Mouse (Mus musculus): ENCODE results near the gene Mxra8. TPM values are rescaled to one million over a fixed set of nuclear protein-coding genes. Genes with fewer than 3 reads are reported as not detected.

The Mxra8 gene
- polyA plus RNA-seq, 1 experiment = 484 TPM

DNA sequence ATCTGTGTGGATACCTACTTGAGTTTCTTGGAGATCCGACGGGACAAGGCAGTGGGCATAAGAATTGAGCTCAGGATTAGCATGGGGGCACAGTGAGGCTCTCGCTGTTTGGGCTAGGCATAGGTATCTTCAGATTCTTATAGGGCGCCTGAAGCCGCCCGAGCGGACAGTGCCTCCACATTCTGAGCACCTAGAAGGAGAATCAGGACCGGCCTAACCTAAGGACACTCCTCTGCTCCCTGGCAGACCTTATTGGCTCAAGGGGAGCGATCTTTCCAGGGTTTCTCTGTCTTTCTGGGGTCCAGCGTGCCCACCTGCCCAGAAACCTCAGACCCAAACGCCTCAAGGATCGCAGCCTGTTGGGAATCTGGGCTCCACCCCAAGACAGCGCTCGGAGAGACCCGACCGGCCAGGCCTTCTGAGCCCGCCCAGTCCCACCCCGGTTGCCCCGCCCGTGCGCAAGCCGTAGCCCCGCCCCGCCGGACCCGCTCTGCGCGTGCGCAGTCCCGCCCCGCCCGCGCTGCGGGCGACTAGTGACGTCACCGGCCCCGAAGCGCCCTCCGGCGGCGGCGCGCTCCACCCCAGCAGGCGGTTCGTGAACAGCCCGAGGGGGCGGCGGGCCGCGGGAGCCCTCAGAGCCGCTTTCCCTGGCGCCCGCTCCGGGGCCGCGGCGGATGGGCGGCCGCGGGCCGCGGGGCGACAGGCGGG is 7.5 kb downstream of the Mxra8 start, which contains the start of gene Dvl1:
Dvl1 (plus strand) TSS at position 532 of the 708 bp plus-strand sequence.
- peak within 1 kb of the TSS; percentile 69 for H3K4me3 ChIP-seq (ENCODE audit: insufficient read depth, low read length)
- H3K4me1 ChIP-seq (ENCODE audit: control insufficient read depth, insufficient read depth, low read length) = peaks cover 6% of the 10 kb centered on the region; the same call in 1 of the 2 replicates
- 0 out of 2 replicates have a peak, but pooled peaks have one; percentile 21 for TF ChIP-seq CTCF (IDR thresholded peaks at IDR 0.05; ENCODE audit: borderline replicate concordance, insufficient read depth, low read length)
- TF ChIP-seq POLR2A (IDR thresholded peaks at IDR 0.05; ENCODE audit: low read depth, low read length) = peak; percentile 62
- H3K27ac ChIP-seq (ENCODE audit: insufficient read depth, low read length) = peak within 1 kb of the TSS; percentile 70

DNA sequence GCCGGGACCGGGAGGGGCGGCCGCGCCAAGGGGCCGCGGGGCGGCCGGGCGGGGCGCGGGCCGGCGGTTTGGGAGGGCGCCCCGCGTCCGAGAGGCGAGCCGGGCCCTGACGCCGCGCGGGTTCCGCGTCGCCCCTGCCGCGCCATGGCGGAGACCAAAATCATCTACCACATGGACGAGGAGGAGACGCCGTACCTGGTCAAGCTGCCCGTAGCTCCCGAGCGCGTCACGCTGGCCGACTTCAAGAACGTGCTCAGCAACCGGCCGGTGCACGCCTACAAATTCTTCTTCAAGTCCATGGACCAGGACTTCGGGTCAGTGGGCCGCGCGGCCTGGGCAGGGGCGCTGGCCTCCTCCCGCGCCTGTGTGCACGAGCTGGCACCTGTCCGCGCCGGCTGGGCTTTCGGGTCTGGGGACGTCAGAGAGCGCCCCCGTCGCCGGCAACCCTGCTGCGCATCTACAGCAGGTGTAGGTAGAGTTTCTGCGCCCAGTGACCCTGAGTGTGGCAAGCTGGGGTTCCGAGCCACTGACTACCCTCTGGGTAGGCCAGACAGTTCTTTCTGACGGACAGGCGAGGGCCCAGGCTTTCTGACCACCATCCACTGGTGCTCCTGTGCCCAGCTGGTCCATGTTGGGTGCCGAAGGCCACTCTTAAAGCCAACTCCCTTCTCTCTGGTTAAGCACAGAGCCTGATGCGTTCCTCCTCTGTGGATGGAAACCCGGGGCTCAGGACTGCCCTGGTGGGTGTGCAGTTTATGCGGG is 8.3 kb downstream of the Mxra8 start:
- no peak for TF ChIP-seq POLR2A (IDR thresholded peaks at IDR 0.05; ENCODE audit: low read depth, low read length)
- no peak for TF ChIP-seq CTCF (IDR thresholded peaks at IDR 0.05; ENCODE audit: borderline replicate concordance, insufficient read depth, low read length)
- Histone ChIP-seq H3K4me1 (ENCODE audit: control insufficient read depth, insufficient read depth, low read length) (peaks cover 6% of the 10 kb centered on the region; the same call in 1 of the 2 replicates), H3K4me3 (ENCODE audit: insufficient read depth, low read length) (peak overlapping the region; percentile 69), H3K27ac (ENCODE audit: insufficient read depth, low read length) (no peak overlapping the region)

DNA sequence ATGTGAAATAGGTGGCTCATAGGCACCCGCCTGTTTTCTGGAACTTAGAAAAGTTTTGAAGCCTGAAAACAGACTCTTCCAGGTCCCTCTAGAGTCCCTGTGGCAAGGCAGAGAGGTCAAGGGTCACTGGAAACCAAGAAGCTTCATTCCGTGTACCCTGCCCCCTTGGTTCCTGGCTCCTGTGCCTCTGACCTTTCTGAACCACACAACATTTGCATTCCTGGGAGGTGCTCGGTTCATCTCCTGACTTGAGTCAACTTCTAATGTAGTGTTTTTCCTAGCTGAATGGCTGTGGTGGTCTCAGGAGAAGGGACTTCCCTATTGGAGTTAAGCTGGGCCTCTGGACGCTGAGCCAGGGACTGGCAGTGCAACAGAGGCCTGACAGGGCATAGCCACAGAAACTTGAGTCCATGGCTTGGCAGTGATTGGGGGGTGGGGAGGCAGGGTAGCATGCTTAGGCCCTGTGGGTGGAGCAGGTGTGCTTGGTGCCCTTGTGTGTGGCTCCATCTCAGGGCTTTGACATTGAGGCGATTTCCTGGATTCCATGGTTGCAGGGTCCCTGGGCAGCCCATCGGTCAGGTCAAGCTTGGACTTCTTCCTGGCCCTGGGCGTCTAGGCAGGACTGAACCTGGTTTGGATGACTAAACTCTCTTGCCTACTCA is 9.1 kb downstream of the Mxra8 start:
- H3K27ac ChIP-seq (ENCODE audit: insufficient read depth, low read length) = no peak overlapping the region
- peaks cover 6% of the 10 kb centered on the region; the same call in 1 of the 2 replicates for H3K4me1 ChIP-seq (ENCODE audit: control insufficient read depth, insufficient read depth, low read length)

GRCm38 (mm10) chr4:155849391-155849790 is 9.9 kb downstream of the Mxra8 start:
- no peak for TF ChIP-seq CTCF (IDR thresholded peaks at IDR 0.05; ENCODE audit: borderline replicate concordance, insufficient read depth, low read length)
- TF ChIP-seq POLR2A (IDR thresholded peaks at IDR 0.05; ENCODE audit: low read depth, low read length) = no peak
- H3K4me3 ChIP-seq (ENCODE audit: insufficient read depth, low read length) = no peak overlapping the region
- H3K27ac ChIP-seq (ENCODE audit: insufficient read depth, low read length) = no peak overlapping the region
- H3K4me1 ChIP-seq (ENCODE audit: control insufficient read depth, insufficient read depth, low read length) = peaks cover 6% of the 10 kb centered on the region; the same call in 1 of the 2 replicates

More for the DNA sequence above, 9.1 kb downstream of the Mxra8 start:
- TF ChIP-seq POLR2A (IDR thresholded peaks at IDR 0.05; ENCODE audit: low read depth, low read length) (no peak), CTCF (IDR thresholded peaks at IDR 0.05; ENCODE audit: borderline replicate concordance, insufficient read depth, low read length) (no peak)
- peak overlapping the region; percentile 69 for H3K4me3 ChIP-seq (ENCODE audit: insufficient read depth, low read length)

GRCm38 (mm10) chr4:155849792-155850451 is 10.4 kb downstream of the Mxra8 start:
- H3K27ac ChIP-seq (ENCODE audit: insufficient read depth, low read length) = no peak overlapping the region
- peaks cover 6% of the 10 kb centered on the region; the same call in 1 of the 2 replicates for H3K4me1 ChIP-seq (ENCODE audit: control insufficient read depth, insufficient read depth, low read length)
- no peak overlapping the region for H3K4me3 ChIP-seq (ENCODE audit: insufficient read depth, low read length)
- TF ChIP-seq POLR2A (IDR thresholded peaks at IDR 0.05; ENCODE audit: low read depth, low read length) = no peak
- TF ChIP-seq CTCF (IDR thresholded peaks at IDR 0.05; ENCODE audit: borderline replicate concordance, insufficient read depth, low read length) = no peak

DNA sequence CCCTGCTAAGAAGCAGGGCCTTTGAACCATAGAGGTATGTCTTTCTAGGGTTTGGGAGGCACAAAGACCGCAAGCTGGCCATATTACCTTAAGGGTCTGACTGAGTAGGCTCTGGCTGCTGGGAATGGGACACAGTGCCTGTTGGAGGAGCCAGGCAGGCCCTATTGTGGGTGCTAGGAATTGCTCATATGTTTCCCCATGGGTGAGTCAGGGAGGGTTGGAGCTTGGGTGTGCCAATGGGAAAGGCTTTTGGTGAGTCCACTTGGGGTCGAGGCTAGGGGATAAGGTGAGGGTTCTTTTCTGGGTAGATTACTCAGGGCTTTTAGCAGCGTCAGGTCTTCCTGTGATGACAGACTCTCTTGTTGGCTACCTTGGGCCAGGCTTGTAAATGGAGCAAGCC is 11.9 kb downstream of the Mxra8 start:
- TF ChIP-seq CTCF (IDR thresholded peaks at IDR 0.05; ENCODE audit: borderline replicate concordance, insufficient read depth, low read length) (no peak), POLR2A (IDR thresholded peaks at IDR 0.05; ENCODE audit: low read depth, low read length) (no peak)

DNA sequence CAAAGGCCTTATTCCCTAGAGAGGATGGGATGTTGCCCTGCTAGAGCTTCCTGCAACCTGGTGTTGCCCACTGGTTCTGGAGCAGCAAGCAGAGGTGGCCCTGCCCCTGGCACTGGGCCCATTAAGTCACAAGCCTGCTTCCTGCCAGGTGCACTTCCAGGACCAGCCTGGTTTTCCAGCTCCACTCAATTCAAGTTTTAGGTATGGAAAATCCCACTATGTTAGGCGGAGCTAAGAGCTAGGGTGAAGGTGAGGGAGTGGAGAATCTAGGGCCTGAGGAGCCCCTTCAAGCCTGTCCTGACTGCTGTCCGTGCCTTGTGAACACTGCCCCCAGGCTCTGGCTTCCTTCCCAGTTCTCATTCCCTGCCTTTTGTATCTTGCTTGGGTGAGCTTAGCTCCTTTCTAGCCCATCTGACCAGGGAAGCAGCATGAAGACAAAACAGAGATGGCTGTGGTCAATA is 12.5 kb downstream of the Mxra8 start:
- no peak overlapping the region for H3K4me3 ChIP-seq (ENCODE audit: insufficient read depth, low read length)
- H3K27ac ChIP-seq (ENCODE audit: insufficient read depth, low read length) = no peak overlapping the region
- H3K4me1 ChIP-seq (ENCODE audit: control insufficient read depth, insufficient read depth, low read length) = peaks cover 6% of the 10 kb centered on the region; the same call in 1 of the 2 replicates
- TF ChIP-seq CTCF (IDR thresholded peaks at IDR 0.05; ENCODE audit: borderline replicate concordance, insufficient read depth, low read length) (no peak), POLR2A (IDR thresholded peaks at IDR 0.05; ENCODE audit: low read depth, low read length) (no peak)

More for the DNA sequence above, 11.9 kb downstream of the Mxra8 start:
- Histone ChIP-seq H3K4me1 (ENCODE audit: control insufficient read depth, insufficient read depth, low read length) (peaks cover 6% of the 10 kb centered on the region; the same call in 1 of the 2 replicates), H3K27ac (ENCODE audit: insufficient read depth, low read length) (no peak overlapping the region), H3K4me3 (ENCODE audit: insufficient read depth, low read length) (no peak overlapping the region)

DNA sequence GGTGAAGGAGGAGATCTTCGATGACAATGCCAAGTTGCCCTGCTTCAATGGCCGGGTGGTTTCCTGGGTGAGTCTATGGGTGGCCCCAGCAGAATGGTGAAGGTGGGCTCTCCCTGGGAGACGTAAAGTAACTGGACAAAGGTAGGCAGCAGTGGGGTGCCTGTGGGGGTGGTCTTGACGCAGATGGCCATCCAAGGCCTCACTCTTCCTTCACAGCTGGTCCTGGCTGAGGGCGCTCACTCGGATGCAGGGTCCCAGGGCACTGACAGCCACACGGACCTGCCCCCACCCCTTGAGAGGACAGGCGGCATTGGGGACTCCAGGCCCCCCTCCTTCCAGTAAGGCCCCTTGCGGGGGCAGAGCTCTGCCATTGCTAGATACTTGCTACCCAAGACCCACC is 13.9 kb downstream of the Mxra8 start:
- H3K27ac ChIP-seq (ENCODE audit: insufficient read depth, low read length) = no peak overlapping the region
- H3K4me1 ChIP-seq (ENCODE audit: control insufficient read depth, insufficient read depth, low read length) = peaks cover 6% of the 10 kb centered on the region; the same call in 1 of the 2 replicates
- TF ChIP-seq POLR2A (IDR thresholded peaks at IDR 0.05; ENCODE audit: low read depth, low read length) (no peak), CTCF (IDR thresholded peaks at IDR 0.05; ENCODE audit: borderline replicate concordance, insufficient read depth, low read length) (no peak)
- H3K4me3 ChIP-seq (ENCODE audit: insufficient read depth, low read length) = no peak overlapping the region

GRCm38 (mm10) chr4:155854991-155855390 is 15.5 kb downstream of the Mxra8 start:
- TF ChIP-seq CTCF (IDR thresholded peaks at IDR 0.05; ENCODE audit: borderline replicate concordance, insufficient read depth, low read length) (no peak), POLR2A (IDR thresholded peaks at IDR 0.05; ENCODE audit: low read depth, low read length) (no peak)
- H3K27ac ChIP-seq (ENCODE audit: insufficient read depth, low read length) = no peak overlapping the region
- H3K4me3 ChIP-seq (ENCODE audit: insufficient read depth, low read length) = no peak overlapping the region

More at GRCm38 (mm10) chr4:155854991-155855390, 15.5 kb downstream of the Mxra8 start:
- no peaks in the 10 kb centered on the region; the same call in 1 of the 2 replicates for H3K4me1 ChIP-seq (ENCODE audit: control insufficient read depth, insufficient read depth, low read length)
